In the genomic region with DNA sequence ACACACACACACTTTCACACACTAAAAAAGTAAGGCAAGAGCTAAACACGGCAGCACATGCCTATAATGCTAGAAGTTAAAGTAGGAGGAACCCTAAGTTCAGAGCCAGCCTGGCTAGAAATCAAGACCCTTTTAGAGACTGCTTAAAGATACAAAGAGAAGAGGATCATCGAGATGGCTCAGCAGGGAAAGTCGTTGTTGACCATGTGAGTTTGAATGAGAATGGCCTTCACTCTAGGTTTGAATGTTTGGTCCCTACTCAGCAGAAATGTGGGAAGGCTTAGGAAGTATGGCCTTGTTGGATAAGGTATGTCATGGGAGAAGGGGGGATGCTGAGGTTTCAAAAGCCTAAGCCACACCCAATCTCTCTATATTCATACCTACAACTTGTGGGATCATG, we compare ENCODE assay signal across 15 mouse cellular contexts.
"Had no signal": no experiment of that assay in that cellular context is flagged by ENCODE, and none has a peak within 500 bp of the region (broad histone marks: within the 10 kb centered on the region; RNA-seq: fewer than 3 reads in every experiment).

No protein-coding gene starts in this region.

- DNase-seq: liver, postnatal 0 days; lung, adult 2 months; lung, postnatal 14 days; lung, postnatal 36 days; right cerebral cortex, postnatal 14 days; thymus, adult 2 months; thymus, postnatal 25 days; thymus, postnatal 4 days had no signal

- H3K4me1 ChIP-seq: neural tube, embryonic 12.5 days had no signal

- H3K27ac ChIP-seq: lung, embryonic 15.5 days; macrophage; midbrain, embryonic 13.5 days; midbrain, embryonic 15.5 days; neural tube, embryonic 12.5 days; stomach, embryonic 15.5 days; stomach, postnatal 0 days had no signal

- H3K9ac ChIP-seq: liver, postnatal 0 days; lung, embryonic 15.5 days; midbrain, embryonic 13.5 days; midbrain, embryonic 15.5 days; neural tube, embryonic 12.5 days; stomach, embryonic 15.5 days had no signal

- H3K9me3 ChIP-seq: lung, embryonic 15.5 days; midbrain, embryonic 13.5 days; midbrain, embryonic 15.5 days; neural tube, embryonic 12.5 days; stomach, embryonic 15.5 days had no signal

- H3K4me3 ChIP-seq: lung, embryonic 15.5 days; midbrain, embryonic 13.5 days; midbrain, embryonic 15.5 days; neural tube, embryonic 12.5 days; stomach, embryonic 15.5 days had no signal

- H3K36me3 ChIP-seq: midbrain, embryonic 15.5 days; neural tube, embryonic 12.5 days; stomach, embryonic 15.5 days had no signal
